Mouse (Mus musculus) heart, adult 9 months (tissue): ENCODE results near the gene Ppp2r3c.
"Not testable (repeated sequence)": the region's sequence is repeated elsewhere in the genome, so short reads cannot be mapped to it uniquely, and the experiment has no call there.

Experiments
- DNase-seq, 2 experiments: peaks; one replicate each; pipeline ENCODE4 v3.0.0; 2022; ENCODE audit warnings: low spot score in 2 of 2

The Ppp2r3c gene

DNA sequence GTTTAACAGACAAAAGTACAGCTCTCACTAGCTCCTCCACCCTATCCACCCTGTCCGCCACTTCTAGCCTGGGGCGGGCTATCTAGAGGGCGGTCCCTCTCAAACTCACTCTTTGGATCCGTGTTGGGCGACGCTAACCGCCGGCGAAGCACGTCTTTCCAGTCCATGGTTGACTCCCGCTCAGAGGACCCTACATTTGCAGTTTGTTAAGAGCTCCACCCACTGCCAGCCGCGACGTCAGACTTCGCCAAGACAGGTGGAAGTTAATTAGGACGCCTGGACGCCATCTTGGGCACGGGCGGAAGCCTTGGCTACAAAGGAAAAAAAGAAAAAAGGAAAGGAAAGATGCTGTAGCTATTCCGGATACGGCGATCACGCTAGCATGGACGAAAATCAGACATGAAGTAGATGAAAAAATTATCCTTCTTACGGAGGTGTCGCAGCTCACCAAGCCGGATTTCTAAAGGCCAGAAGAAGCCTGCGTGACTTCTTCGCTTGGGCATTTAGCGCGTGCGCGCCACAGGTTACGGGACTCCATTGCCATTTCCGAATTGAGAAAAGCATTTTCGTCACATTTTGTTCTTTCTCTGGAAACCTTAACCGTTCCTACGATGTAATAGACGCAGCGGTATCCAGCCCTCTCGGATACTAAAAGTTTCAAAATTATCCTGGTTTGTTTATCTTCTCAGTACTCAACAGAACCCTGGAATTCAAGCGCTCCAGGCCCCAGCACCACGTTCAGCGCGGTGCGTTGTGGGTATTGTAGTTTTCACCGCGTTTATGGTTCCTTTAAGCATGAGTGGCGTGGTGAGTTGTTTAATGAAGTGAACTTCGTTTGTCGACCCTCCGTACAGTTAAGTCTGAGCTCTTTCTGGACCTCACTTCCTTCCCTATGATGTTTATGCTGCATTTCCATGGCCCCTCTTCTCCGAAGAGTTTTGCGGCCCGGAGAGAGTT lies at the start of gene Ppp2r3c:
Gene Ppp2r3c (minus strand): TSS at position 514 of the 957 bp plus-strand sequence.
- DNase-seq: peak; percentile 87 to 93

GRCm38 (mm10) chr12:55344583-55344982 lies 41.8 kb upstream of the Ppp2r3c start:
- no peak for DNase-seq

- DNase-seq: no peak
These were observed 41.2 kb upstream of the Ppp2r3c start for GRCm38 (mm10) chr12:55343998-55344397.

DNA sequence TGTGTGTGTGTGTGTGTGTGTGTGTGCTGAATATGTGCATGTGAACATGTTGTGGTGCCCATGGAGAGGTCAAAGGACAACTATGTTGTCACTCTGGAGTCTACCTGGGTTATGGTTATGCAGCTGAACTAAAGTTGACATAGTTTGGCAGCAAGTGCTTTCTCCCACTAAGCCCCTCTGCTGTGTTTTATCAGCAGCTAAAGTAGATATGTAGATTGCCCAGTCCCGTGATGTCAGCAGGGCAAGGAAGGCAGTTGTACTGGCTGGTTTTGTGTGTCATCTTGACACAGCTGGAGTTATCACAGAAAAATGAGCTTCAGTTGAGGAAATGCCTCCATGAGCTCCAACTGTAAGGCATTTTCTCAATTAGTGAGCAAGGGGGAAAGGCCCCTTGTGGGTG lies 40.2 kb upstream of the Ppp2r3c start:
- DNase-seq: not testable (repeated sequence)

GRCm38 (mm10) chr12:55338490-55338889 lies 35.7 kb upstream of the Ppp2r3c start:
- DNase-seq: not testable (repeated sequence)

- no peak for DNase-seq
These were observed 30.9 kb upstream of the Ppp2r3c start for GRCm38 (mm10) chr12:55333662-55334061.

DNA sequence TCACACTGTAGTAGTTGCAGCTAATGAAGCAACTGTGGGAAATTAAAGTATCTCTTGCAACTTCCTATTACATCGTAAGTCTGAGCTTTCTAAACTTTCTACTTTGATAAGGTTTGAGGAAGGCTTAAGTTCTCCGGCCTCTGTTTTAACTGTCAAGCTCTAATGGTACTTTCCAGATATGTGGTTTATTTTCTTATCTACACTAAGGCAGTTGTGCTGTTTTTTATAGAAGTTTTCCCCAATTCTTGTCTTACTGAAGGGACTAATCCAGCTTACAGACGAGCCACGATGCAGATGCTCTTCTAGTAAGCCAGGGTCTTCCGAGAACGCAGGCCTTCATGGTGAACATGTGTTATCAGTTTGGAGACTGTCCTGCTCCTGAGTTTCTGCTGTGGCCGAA lies 26.6 kb upstream of the Ppp2r3c start:
- no peak for DNase-seq

DNA sequence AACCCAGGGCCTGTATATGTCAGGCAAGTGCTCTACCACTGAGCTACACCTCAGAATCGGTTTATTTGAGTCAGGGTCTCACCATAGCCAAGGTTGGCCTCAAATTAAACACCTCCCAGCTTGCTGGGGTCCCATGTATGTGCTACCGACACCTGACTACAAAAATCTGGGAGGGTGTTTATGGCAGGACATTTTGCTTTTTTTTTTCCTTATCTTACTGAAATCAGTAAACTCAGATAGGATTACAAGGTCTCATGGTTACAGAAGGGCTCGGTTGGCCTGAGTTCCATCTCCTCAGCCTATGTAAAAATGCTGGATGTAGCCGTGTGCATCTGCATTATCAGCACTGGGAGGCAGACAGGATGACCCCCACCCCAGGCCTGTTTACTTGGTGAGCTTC lies 26.0 kb upstream of the Ppp2r3c start:
- no peak for DNase-seq

GRCm38 (mm10) chr12:55325702-55326101 lies 22.9 kb upstream of the Ppp2r3c start:
- DNase-seq: no peak

GRCm38 (mm10) chr12:55321642-55322291 lies 19.0 kb upstream of the Ppp2r3c start:
- DNase-seq: peak; percentile 35 to 73

DNA sequence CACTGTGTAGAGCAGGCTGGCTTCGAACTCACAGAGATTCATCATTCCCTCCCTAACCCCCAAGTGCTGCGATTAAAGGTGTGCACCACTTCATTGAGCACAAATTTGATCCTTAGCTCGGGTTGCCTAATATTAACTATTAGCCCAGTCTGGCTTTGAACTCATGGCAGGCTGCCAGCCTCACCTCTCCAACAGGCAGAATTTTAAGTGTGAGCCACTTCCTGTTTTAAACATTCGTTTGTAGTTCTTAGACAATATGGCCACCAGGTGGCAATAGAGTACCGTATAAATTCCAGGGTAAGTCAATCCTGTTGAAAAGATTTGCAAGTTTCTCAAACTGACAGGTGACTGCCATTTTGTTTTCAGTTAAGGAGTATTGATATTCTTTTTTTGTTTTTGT lies 12.4 kb upstream of the Ppp2r3c start:
- DNase-seq: peak; percentile 69 to 83

- no peak for DNase-seq
These were observed 11.1 kb upstream of the Ppp2r3c start for GRCm38 (mm10) chr12:55313901-55314300.

DNA sequence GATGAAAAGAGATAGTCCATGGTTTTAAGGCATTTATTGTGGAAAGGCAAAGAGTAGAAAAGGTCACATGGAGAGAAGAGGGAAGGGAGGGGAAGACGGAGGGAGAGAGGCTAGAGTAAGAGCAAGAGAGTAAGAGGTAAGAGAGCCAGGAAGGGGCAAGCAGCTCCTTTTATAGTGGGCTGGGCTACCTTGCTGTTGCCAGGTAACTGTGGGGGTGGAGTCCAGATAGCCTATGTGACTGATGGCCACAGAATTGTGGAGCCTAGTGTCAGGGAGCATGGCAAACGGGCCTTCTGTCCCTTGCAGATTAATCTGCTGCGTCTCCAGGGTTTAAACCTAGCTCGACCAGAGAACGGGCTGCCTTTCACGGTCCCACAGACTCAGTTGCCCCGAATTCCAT lies 9.0 kb upstream of the Ppp2r3c start:
- no peak for DNase-seq

GRCm38 (mm10) chr12:55309501-55309900 lies 6.7 kb upstream of the Ppp2r3c start:
- no peak for DNase-seq

- no peak for DNase-seq
These were observed 5.9 kb upstream of the Ppp2r3c start for GRCm38 (mm10) chr12:55308731-55309130.

- DNase-seq: no peak
These were observed 4.8 kb upstream of the Ppp2r3c start for GRCm38 (mm10) chr12:55307566-55307965.

DNA sequence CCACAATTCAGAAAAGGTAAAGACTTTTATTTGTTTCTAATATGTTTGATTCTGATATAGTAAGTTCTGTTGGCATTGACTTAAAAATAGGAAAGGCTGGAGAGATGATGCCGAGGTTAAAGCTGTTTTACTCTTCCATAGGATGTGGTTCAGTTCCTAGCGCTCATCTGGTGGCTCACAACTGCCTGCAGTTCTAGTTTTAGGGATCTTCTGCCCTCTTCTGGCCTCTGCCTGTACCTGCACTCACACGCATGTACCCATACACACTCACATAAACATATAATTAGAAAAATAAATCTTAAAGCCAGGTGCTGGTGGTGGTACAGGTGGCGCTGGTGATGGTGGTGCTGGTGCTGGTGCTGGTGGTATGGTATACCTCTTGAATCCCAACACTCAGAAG lies 3.6 kb upstream of the Ppp2r3c start:
- no peak for DNase-seq

GRCm38 (mm10) chr12:55301472-55302300 lies 1.1 kb downstream of the Ppp2r3c start:
- DNase-seq: no peak

DNA sequence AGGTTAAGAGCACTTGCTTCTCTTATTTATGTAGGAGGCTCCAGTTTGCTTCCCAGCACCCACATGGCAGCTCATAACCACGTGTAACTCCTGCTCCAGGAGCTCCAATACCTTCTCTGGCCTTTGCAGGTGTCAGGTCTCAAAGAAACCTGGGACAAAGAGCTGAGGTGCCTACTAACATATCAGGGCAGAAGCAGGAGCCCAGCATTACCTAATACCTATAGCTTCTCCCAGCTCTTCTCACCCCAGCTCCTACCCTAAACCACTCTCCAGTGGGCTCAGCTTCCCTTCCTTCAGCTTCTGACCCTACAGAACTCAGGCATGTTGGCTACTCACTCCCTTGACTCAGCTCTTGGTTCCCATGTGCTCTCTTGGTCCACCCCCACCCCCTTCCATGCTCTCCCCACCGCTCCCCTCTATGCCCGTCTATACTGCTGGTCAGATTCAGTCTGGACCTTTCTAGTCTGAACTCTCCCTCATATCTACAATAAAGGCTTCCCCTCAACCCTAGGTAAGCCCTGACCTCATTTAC lies 1.9 kb downstream of the Ppp2r3c start:
- DNase-seq: no peak

DNA sequence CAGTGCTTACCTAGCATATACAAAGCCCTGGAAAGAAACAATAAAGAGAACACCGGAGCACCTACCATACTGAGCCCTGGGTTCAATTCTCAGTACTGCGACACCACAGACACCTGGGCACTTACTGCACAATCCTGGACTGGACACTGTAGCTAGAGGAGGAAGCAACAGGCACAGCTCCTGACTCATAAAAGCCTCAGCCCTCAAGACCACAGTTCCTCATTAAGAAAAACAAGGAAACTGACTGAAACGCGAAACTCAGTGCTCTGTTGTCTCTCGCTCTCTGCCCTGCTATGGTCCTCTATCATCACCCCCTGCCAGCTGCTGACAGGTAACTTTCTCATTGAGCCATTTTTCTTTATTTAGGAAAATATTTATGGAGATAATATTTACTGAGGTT lies 3.5 kb downstream of the Ppp2r3c start, which contains the start of gene 1110008L16Rik:
Gene 1110008L16Rik (plus strand): TSS at position 242 of the 400 bp plus-strand sequence.
- no peak for DNase-seq

GRCm38 (mm10) chr12:55298112-55298511 lies 4.7 kb downstream of the Ppp2r3c start:
- DNase-seq: no peak

- DNase-seq: not testable (repeated sequence)
These were observed 25.2 kb downstream of the Ppp2r3c start for GRCm38 (mm10) chr12:55277583-55277982.
